Mouse (Mus musculus): Measurements from ENCODE around the gene Sh2b2. TPM values are rescaled to one million over a fixed set of nuclear protein-coding genes. Genes with fewer than 3 reads are reported as not detected.

Gene Sh2b2
- polyA plus RNA-seq, 1 experiment = 7.3 TPM

- TF ChIP-seq CTCF (IDR thresholded peaks at IDR 0.05; ENCODE audit: extremely low read depth, insufficient read length, insufficient replicate concordance, low read depth, low read length) (no peak), POLR2A (IDR thresholded peaks at IDR 0.05; ENCODE audit: low read depth, low read length) (no peak)
- H3K27me3 ChIP-seq (ENCODE audit: control insufficient read depth, insufficient read depth, low read length) = no peaks in the 10 kb centered on the region
- no peaks in the 10 kb centered on the region for H3K4me1 ChIP-seq (ENCODE audit: control insufficient read depth, insufficient read depth, insufficient read length, low read length)
- WGBS = 62% methylated on average over 5 of the region's 5 CpGs
- H3K36me3 ChIP-seq (ENCODE audit: control insufficient read depth, insufficient read depth, low read length) = no peaks in the 10 kb centered on the region
- no peak overlapping the region for H3K27ac ChIP-seq (ENCODE audit: insufficient read depth, low read depth, low read length)
- H3K4me3 ChIP-seq (ENCODE audit: low read depth, low read length) = no peak overlapping the region
These were observed 35.8 kb downstream of the Sh2b2 start for GRCm38 (mm10) chr5:136210549-136210948.

GRCm38 (mm10) chr5:136201832-136202231, 44.5 kb downstream of the Sh2b2 start:
- WGBS = 34% methylated on average over 7 of the region's 7 CpGs

GRCm38 (mm10) chr5:136199526-136199925, 46.8 kb downstream of the Sh2b2 start:
- H3K27me3 ChIP-seq (ENCODE audit: control insufficient read depth, insufficient read depth, low read length) = no peaks in the 10 kb centered on the region
- peaks cover 18% of the 10 kb centered on the region for H3K36me3 ChIP-seq (ENCODE audit: control insufficient read depth, insufficient read depth, low read length)
- WGBS = 20% methylated on average over 11 of the region's 11 CpGs
- TF ChIP-seq CTCF (IDR thresholded peaks at IDR 0.05; ENCODE audit: extremely low read depth, insufficient read length, insufficient replicate concordance, low read depth, low read length) (no peak), POLR2A (IDR thresholded peaks at IDR 0.05; ENCODE audit: low read depth, low read length) (no peak)
- H3K4me3 ChIP-seq (ENCODE audit: low read depth, low read length) = peak overlapping the region; percentile 98; the same call in 1 of the 2 replicates
- 0 out of 2 replicates have a peak, but pooled peaks cover 8% of the 10 kb centered on the region for H3K4me1 ChIP-seq (ENCODE audit: control insufficient read depth, insufficient read depth, insufficient read length, low read length)
- H3K27ac ChIP-seq (ENCODE audit: insufficient read depth, low read depth, low read length) = 0 out of 2 replicates have a peak overlapping the region, but pooled peaks have one; percentile 18

More at GRCm38 (mm10) chr5:136201832-136202231, 44.5 kb downstream of the Sh2b2 start:
- peak; percentile 90; the same call in 1 of the 2 replicates for TF ChIP-seq CTCF (IDR thresholded peaks at IDR 0.05; ENCODE audit: extremely low read depth, insufficient read length, insufficient replicate concordance, low read depth, low read length)
- no peak for TF ChIP-seq POLR2A (IDR thresholded peaks at IDR 0.05; ENCODE audit: low read depth, low read length)
- Histone ChIP-seq H3K27me3 (ENCODE audit: control insufficient read depth, insufficient read depth, low read length) (no peaks in the 10 kb centered on the region), H3K4me1 (ENCODE audit: control insufficient read depth, insufficient read depth, insufficient read length, low read length) (0 out of 2 replicates have a peak, but pooled peaks cover 8% of the 10 kb centered on the region), H3K4me3 (ENCODE audit: low read depth, low read length) (no peak overlapping the region), H3K27ac (ENCODE audit: insufficient read depth, low read depth, low read length) (no peak overlapping the region), H3K36me3 (ENCODE audit: control insufficient read depth, insufficient read depth, low read length) (peaks cover 2% of the 10 kb centered on the region; the same call in 1 of the 2 replicates)

- under 1% methylated on average over 62 of the region's 62 CpGs for WGBS
- peak; percentile 36; the same call in 1 of the 2 replicates for TF ChIP-seq POLR2A (IDR thresholded peaks at IDR 0.05; ENCODE audit: low read depth, low read length)
- TF ChIP-seq CTCF (IDR thresholded peaks at IDR 0.05; ENCODE audit: extremely low read depth, insufficient read length, insufficient replicate concordance, low read depth, low read length) = no peak
- peak within 1 kb of the TSS; percentile 98 for H3K4me3 ChIP-seq (ENCODE audit: low read depth, low read length)
- H3K27me3 ChIP-seq (ENCODE audit: control insufficient read depth, insufficient read depth, low read length) = no peaks in the 10 kb centered on the region
- peaks cover 26% of the 10 kb centered on the region for H3K36me3 ChIP-seq (ENCODE audit: control insufficient read depth, insufficient read depth, low read length)
- H3K4me1 ChIP-seq (ENCODE audit: control insufficient read depth, insufficient read depth, insufficient read length, low read length) = 0 out of 2 replicates have a peak, but pooled peaks cover 8% of the 10 kb centered on the region
- H3K27ac ChIP-seq (ENCODE audit: insufficient read depth, low read depth, low read length) = peak within 1 kb of the TSS; percentile 62
These were observed 47.6 kb downstream of the Sh2b2 start, which contains the start of gene Prkrip1 for GRCm38 (mm10) chr5:136198474-136199391. Gene Prkrip1, minus strand, starts transcription at chr5:136198963.

- WGBS = 65% methylated on average over 7 of the region's 7 CpGs
- TF ChIP-seq CTCF (IDR thresholded peaks at IDR 0.05; ENCODE audit: extremely low read depth, insufficient read length, insufficient replicate concordance, low read depth, low read length) = no peak
- no peak for TF ChIP-seq POLR2A (IDR thresholded peaks at IDR 0.05; ENCODE audit: low read depth, low read length)
- peaks cover 69% of the 10 kb centered on the region for H3K36me3 ChIP-seq (ENCODE audit: control insufficient read depth, insufficient read depth, low read length)
- no peak overlapping the region for H3K4me3 ChIP-seq (ENCODE audit: low read depth, low read length)
- no peaks in the 10 kb centered on the region for H3K27me3 ChIP-seq (ENCODE audit: control insufficient read depth, insufficient read depth, low read length)
- H3K4me1 ChIP-seq (ENCODE audit: control insufficient read depth, insufficient read depth, insufficient read length, low read length) = no peaks in the 10 kb centered on the region
- no peak overlapping the region for H3K27ac ChIP-seq (ENCODE audit: insufficient read depth, low read depth, low read length)
These were observed 54.5 kb downstream of the Sh2b2 start for GRCm38 (mm10) chr5:136191870-136192269.

GRCm38 (mm10) chr5:136186723-136187122, 59.6 kb downstream of the Sh2b2 start:
- 21% methylated on average over 4 of the region's 4 CpGs for WGBS
- TF ChIP-seq POLR2A (IDR thresholded peaks at IDR 0.05; ENCODE audit: low read depth, low read length) = no peak
- TF ChIP-seq CTCF (IDR thresholded peaks at IDR 0.05; ENCODE audit: extremely low read depth, insufficient read length, insufficient replicate concordance, low read depth, low read length) = peak; percentile 91; the same call in 1 of the 2 replicates
- Histone ChIP-seq H3K27me3 (ENCODE audit: control insufficient read depth, insufficient read depth, low read length) (no peaks in the 10 kb centered on the region), H3K27ac (ENCODE audit: insufficient read depth, low read depth, low read length) (no peak overlapping the region), H3K36me3 (ENCODE audit: control insufficient read depth, insufficient read depth, low read length) (peaks cover 34% of the 10 kb centered on the region), H3K4me1 (ENCODE audit: control insufficient read depth, insufficient read depth, insufficient read length, low read length) (no peaks in the 10 kb centered on the region), H3K4me3 (ENCODE audit: low read depth, low read length) (no peak overlapping the region)

- peaks cover 32% of the 10 kb centered on the region for H3K36me3 ChIP-seq (ENCODE audit: control insufficient read depth, insufficient read depth, low read length)
- TF ChIP-seq POLR2A (IDR thresholded peaks at IDR 0.05; ENCODE audit: low read depth, low read length) = no peak
- H3K27ac ChIP-seq (ENCODE audit: insufficient read depth, low read depth, low read length) = no peak overlapping the region
- H3K4me3 ChIP-seq (ENCODE audit: low read depth, low read length) = no peak overlapping the region
- H3K4me1 ChIP-seq (ENCODE audit: control insufficient read depth, insufficient read depth, insufficient read length, low read length) = no peaks in the 10 kb centered on the region
- 88% methylated on average over 7 of the region's 7 CpGs for WGBS
- no peaks in the 10 kb centered on the region for H3K27me3 ChIP-seq (ENCODE audit: control insufficient read depth, insufficient read depth, low read length)
These were observed 62.6 kb downstream of the Sh2b2 start for GRCm38 (mm10) chr5:136183766-136184165.
